Mouse (Mus musculus) G1E (cell line): Measurements from ENCODE around the gene Miox. TPM values are rescaled to one million over a fixed set of nuclear protein-coding genes. Genes with fewer than 3 reads are reported as not detected.

Experiments
- ATAC-seq: 2 replicates; pipeline ENCODE4 v1.8.0; 2016; ENCODE audit warnings: mild to moderate bottlenecking; ENCODE audit not compliant: insufficient number of reproducible peaks, poor library complexity, low FRiP score, severe bottlenecking; ENCODE audit errors: extremely low read depth
- DNase-seq: peaks from one replicate; pipeline ENCODE4 v3.0.0; 2012; ENCODE audit warnings: low spot score
- H3K27me3 ChIP-seq: 2 replicates; pipeline ENCODE4 v1.6.1; 2012; ENCODE audit warnings: mild to moderate bottlenecking, low read length, inconsistent platforms; ENCODE audit not compliant: insufficient read depth
- H3K36me3 ChIP-seq: replicated peaks from 2 replicates; pipeline ENCODE3; 2012; ENCODE audit warnings: mild to moderate bottlenecking, inconsistent platforms
- H3K4me1 ChIP-seq: 2 replicates; pipeline ENCODE4 v1.6.1; 2012; ENCODE audit warnings: low read depth, low read length, inconsistent platforms, mixed read lengths; ENCODE audit not compliant: insufficient read depth
- H3K4me3 ChIP-seq: 2 replicates; pipeline ENCODE4 v1.5.1; 2012; ENCODE audit warnings: low read depth, mild to moderate bottlenecking, inconsistent platforms, low read length, moderate library complexity, mixed read lengths
- H3K9me3 ChIP-seq: replicated peaks from 2 replicates; pipeline ENCODE4 v1.6.1; 2012; ENCODE audit warnings: inconsistent platforms
- CTCF ChIP-seq: IDR thresholded peaks from 2 replicates; pipeline ENCODE4 v1.5.1; 2012; ENCODE audit warnings: low read depth, low read length, inconsistent platforms, mixed read lengths
- GATA1 ChIP-seq: IDR thresholded peaks from 2 replicates; pipeline ENCODE4 v1.6.1; 2012; ENCODE audit warnings: borderline replicate concordance, low read length, inconsistent platforms, mixed read lengths
- GATA2 ChIP-seq: IDR thresholded peaks from 2 replicates; pipeline ENCODE4 v1.6.1; 2012; ENCODE audit warnings: low read depth, low read length, inconsistent platforms, borderline replicate concordance
- POLR2AphosphoS5 ChIP-seq: IDR thresholded peaks from 2 replicates; pipeline ENCODE4 v1.6.1; 2012; ENCODE audit warnings: low read depth, low read length, inconsistent platforms; ENCODE audit not compliant: insufficient replicate concordance
- TAL1 ChIP-seq: conservative IDR thresholded peaks from 2 replicates; pipeline ENCODE4 v1.6.1; 2012; ENCODE audit warnings: low read depth, low read length, inconsistent platforms, mixed read lengths
- polyA plus RNA-seq: library from polyadenylated mRNA; stranded (reverse); fragments of >175 nt; gene quantifications from 2 replicates; pipeline ENCODE4 v1.2.3, GENCODE M21; 2012
- total RNA-seq, 2 experiments: library from RNA; stranded (forward) in 1 of 2; stranded (reverse) in 1 of 2; fragments of 200-1000 nt in 1 of 2; fragments of >200 nt in 1 of 2; fragmentation: Nextera tagmentation in 1 of 2; gene quantifications; 2 replicates each; pipeline ENCODE4 v1.2.3; 2014 to 2017

Miox gene
- total and polyA plus RNA-seq, 3 experiments, result 0.11 TPM; not detected in 2

GRCm38 (mm10) chr15:89340136-89340535 is 5.9 kb downstream of the Miox start:
- Histone ChIP-seq H3K36me3 (no peaks in the 10 kb centered on the region), H3K9me3 (no peaks in the 10 kb centered on the region), H3K4me3 (peak overlapping the region; percentile 13; the same call in 1 of the 2 replicates), H3K27me3 (peaks cover 22% of the 10 kb centered on the region; the same call in 1 of the 2 replicates), H3K4me1 (peaks cover 7% of the 10 kb centered on the region)
- no peak for TF ChIP-seq GATA2
- TF ChIP-seq GATA1, result no peak
- no peak for TF ChIP-seq TAL1
- TF ChIP-seq CTCF, result no peak
- no peak for TF ChIP-seq POLR2AphosphoS5
- DNase-seq (no peak), ATAC-seq (no peak)

DNA sequence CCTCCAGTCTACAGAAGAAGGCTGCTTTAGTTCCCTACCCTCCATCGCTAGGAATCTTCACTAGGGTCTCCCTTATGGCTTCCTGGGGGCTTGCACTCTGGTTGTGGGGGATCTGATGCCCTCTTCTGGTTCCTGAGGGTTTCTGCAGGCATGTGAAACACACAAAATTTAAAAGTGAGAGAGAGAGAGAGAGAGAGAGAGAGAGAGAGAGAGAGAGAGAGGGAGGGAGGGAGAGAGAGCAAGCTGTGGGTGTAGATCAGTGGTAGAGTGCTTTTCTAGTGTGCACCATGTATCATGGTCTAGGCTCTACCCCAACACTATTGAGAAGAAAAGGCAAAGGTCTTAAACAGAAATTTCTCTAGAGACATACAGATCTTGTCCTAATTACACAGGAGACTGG is 7.5 kb downstream of the Miox start:
- Histone ChIP-seq H3K27me3 (peaks cover 9% of the 10 kb centered on the region; the same call in 1 of the 2 replicates), H3K4me3 (no peak overlapping the region), H3K4me1 (peaks cover 7% of the 10 kb centered on the region), H3K36me3 (no peaks in the 10 kb centered on the region), H3K9me3 (no peaks in the 10 kb centered on the region)
- TF ChIP-seq POLR2AphosphoS5 (no peak), GATA1 (no peak), TAL1 (no peak), GATA2 (no peak), CTCF (no peak)
- ATAC-seq (no peak), DNase-seq (no peak)

DNA sequence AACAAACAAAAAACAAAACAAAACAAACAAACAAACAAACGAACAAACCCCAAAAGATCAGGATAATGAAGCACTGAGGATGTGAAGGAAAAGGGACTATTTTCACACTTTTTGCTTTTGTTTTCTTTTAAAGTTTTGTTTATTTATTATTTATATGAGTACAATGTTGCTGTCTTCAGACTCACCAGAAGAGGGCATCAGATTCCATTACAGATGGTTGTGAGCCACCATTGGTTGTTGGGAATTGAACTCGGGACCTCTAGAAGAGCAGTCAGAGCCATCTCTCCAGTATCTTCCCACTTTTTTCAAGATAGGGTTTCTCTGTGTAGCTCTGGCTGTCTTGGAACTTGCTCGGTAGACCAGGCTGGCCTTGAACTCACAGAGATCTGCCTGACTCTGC is 9.1 kb downstream of the Miox start:
- TF ChIP-seq TAL1 (no peak), POLR2AphosphoS5 (no peak), GATA1 (no peak), CTCF (no peak), GATA2 (no peak)
- DNase-seq, result no peak
- Histone ChIP-seq H3K36me3 (no peaks in the 10 kb centered on the region), H3K9me3 (no peaks in the 10 kb centered on the region), H3K27me3 (peaks cover 6% of the 10 kb centered on the region; the same call in 1 of the 2 replicates), H3K4me1 (peaks cover 7% of the 10 kb centered on the region), H3K4me3 (no peak overlapping the region)
- no peak for ATAC-seq

- TF ChIP-seq GATA1, result no peak
- ATAC-seq (no peak), DNase-seq (no peak)
- H3K9me3 ChIP-seq, result no peaks in the 10 kb centered on the region
- no peak overlapping the region for H3K4me3 ChIP-seq
- peaks cover 54% of the 10 kb centered on the region for H3K36me3 ChIP-seq
- no peaks in the 10 kb centered on the region for H3K27me3 ChIP-seq
- peaks cover 20% of the 10 kb centered on the region for H3K4me1 ChIP-seq
Observed at GRCm38 (mm10) chr15:89350447-89350846, 16.2 kb downstream of the Miox start.

- Histone ChIP-seq H3K36me3 (peaks cover 54% of the 10 kb centered on the region), H3K4me3 (no peak overlapping the region), H3K9me3 (no peaks in the 10 kb centered on the region), H3K27me3 (no peaks in the 10 kb centered on the region), H3K4me1 (peaks cover 20% of the 10 kb centered on the region)
- DNase-seq, result no peak
- no peak for ATAC-seq
- no peak for TF ChIP-seq GATA1
- TF ChIP-seq POLR2AphosphoS5, result no peak
- TF ChIP-seq CTCF, result no peak
- no peak for TF ChIP-seq TAL1
- no peak for TF ChIP-seq GATA2
Observed at GRCm38 (mm10) chr15:89351302-89351701, 17.1 kb downstream of the Miox start.

DNA sequence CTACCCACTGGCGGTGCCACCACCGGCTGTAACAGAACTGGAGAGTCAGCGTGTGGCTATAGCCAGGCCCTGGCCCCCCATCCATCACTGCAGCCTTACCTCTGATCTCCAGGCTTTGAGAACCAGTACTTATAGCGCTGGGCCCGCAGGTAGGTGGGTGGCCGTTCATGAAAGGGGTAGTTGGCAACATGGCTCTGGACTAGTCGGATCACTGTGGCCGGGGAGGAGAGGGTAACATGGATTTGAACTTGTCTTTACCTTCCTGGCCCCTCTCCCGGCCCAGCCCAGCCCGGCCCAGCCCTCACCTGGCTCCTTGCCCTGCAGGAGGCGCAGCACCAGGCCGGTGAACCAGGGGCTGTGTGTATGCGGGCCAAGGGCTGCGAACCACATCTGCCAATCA is 17.9 kb downstream of the Miox start:
- Histone ChIP-seq H3K9me3 (no peaks in the 10 kb centered on the region), H3K4me1 (peaks cover 20% of the 10 kb centered on the region), H3K4me3 (no peak overlapping the region), H3K27me3 (no peaks in the 10 kb centered on the region), H3K36me3 (peaks cover 54% of the 10 kb centered on the region)
- DNase-seq, result no peak
- no peak for ATAC-seq
- TF ChIP-seq CTCF (no peak), GATA2 (no peak), GATA1 (no peak), POLR2AphosphoS5 (no peak), TAL1 (no peak)

DNA sequence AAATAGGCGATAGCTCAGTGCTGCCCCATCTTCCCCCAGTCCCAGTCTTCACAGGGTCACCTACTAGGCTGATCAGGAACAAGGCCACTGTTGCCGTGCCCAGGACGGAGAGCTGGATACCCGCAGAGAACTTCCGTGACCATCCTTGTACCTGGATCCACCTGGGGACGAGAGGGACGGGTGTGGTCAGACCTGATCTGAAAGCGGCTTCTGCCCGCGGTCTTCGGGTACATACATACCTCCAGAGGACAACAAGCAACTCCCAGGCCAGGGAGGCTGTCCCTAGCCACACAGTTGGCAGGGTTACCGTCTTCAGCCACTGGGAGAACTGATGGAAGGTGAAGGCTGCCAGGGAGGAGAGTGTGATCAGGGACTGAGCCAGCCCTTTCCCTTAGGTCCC is 18.6 kb downstream of the Miox start:
- no peak overlapping the region for H3K4me3 ChIP-seq
- ATAC-seq (no peak), DNase-seq (no peak)
- TF ChIP-seq POLR2AphosphoS5, result no peak
- no peak for TF ChIP-seq GATA1
- no peak for TF ChIP-seq TAL1
- no peak for TF ChIP-seq GATA2
- no peak for TF ChIP-seq CTCF
- peaks cover 27% of the 10 kb centered on the region for H3K4me1 ChIP-seq
- no peaks in the 10 kb centered on the region for H3K9me3 ChIP-seq
- peaks cover 61% of the 10 kb centered on the region for H3K36me3 ChIP-seq
- H3K27me3 ChIP-seq, result no peaks in the 10 kb centered on the region
